Mouse (Mus musculus): ENCODE results near the gene Crybb3. TPM values are rescaled to one million over a fixed set of nuclear protein-coding genes. Genes with fewer than 3 reads are reported as not detected.

Crybb3 gene
- total and polyA plus RNA-seq, 3 experiments, result not detected

DNA sequence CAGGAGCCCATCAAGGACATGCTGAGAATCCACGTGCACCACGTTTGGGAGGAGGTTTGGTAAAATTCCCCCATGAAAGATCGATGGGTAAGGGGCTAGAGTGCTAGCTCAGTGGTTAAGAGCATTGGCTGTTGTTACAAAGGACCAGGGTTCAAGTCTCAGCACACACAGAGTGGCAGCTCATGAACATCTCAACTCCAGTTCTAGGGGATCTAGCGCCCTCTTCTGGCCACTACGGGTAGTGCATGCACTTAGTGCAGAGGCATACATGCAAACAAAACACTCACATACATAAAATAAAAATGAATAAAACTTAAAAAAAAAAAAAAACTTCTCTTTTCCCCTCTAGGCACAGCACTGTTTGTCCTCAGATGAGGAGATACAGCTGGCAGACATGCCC is 2.7 kb downstream of the Crybb3 start:
- peaks cover 51% of the 10 kb centered on the region for H3K27me3 ChIP-seq (replicated peaks)
- peak; percentile 15 for DNase-seq (ENCODE audit: extremely low read depth)
- dilution Hi-C loops (cut with MboI; ENCODE audit: extremely low pct_ligation_motif_present, extremely low pct_unique_long_range_greater_than_20kb, low sequenced_read_pairs), result loop anchor here (25.0 kb wide), 1 partner anchor 109 kb away; no protein-coding TSS in a partner anchor

GRCm38 (mm10) chr5:113070017-113070416 is 11.4 kb downstream of the Crybb3 start, which contains the start of gene Crybb2:
TSS of gene Crybb2 (minus strand) at chr5:113070117.
- Histone ChIP-seq H3K4me1 (ENCODE audit: control insufficient read depth in 1 of 2, insufficient read depth in 2 of 2) (no peaks in the 10 kb centered on the region), H3K9me3 (replicated peaks; ENCODE audit: low read length) (no peaks in the 10 kb centered on the region), H3K27ac (ENCODE audit: insufficient read depth, low read depth) (no peak within 1 kb of the TSS), H3K4me2 (ENCODE audit: insufficient read depth, low read depth, poor library complexity, severe bottlenecking) (no peak within 1 kb of the TSS), H3K27me3 (replicated peaks) (peaks cover 58% of the 10 kb centered on the region), H3K79me2 (replicated peaks; ENCODE audit: control insufficient read depth, extremely low read depth, insufficient read depth, poor library complexity, severe bottlenecking) (no peaks in the 10 kb centered on the region), H3K9ac (ENCODE audit: insufficient read depth, low read depth) (no peak within 1 kb of the TSS), H3K4me3 (replicated peaks in 1 of 3; ENCODE audit: low read depth in 2 of 3, low read length in 2 of 3, poor library complexity in 1 of 3) (no peak within 1 kb of the TSS), H3K36me3 (replicated peaks in 1 of 2; ENCODE audit: control insufficient read depth in 1 of 2, insufficient read depth in 1 of 2, low read length in 1 of 2) (no peaks in the 10 kb centered on the region)
- TF ChIP-seq IRF4 (IDR thresholded peaks at IDR 0.05; ENCODE audit: low read depth, low read length), result no peak
- TF ChIP-seq BHLHE40 (IDR thresholded peaks at IDR 0.05; ENCODE audit: low read depth, low read length), result no peak
- no peak for TF ChIP-seq NRF1 (IDR thresholded peaks at IDR 0.05; ENCODE audit: low read depth, low read length)
- no peak for TF ChIP-seq ETS1 (conservative IDR thresholded peaks at IDR 0.05; ENCODE audit: low read depth, low read length)
- no peak for TF ChIP-seq CHD1 (IDR thresholded peaks at IDR 0.05; ENCODE audit: low read depth, low read length)
- no peak for TF ChIP-seq KAT2A (IDR thresholded peaks at IDR 0.05; ENCODE audit: insufficient replicate concordance, low read length)
- no peak for TF ChIP-seq CTCF (conservative IDR thresholded peaks at IDR 0.05 in 1 of 2, IDR thresholded peaks at IDR 0.05 in 1 of 2; ENCODE audit: low read depth in 2 of 2, low read length in 2 of 2)
- no peak for TF ChIP-seq USF2 (conservative IDR thresholded peaks at IDR 0.05; ENCODE audit: low read depth, low read length)
- no peak for TF ChIP-seq MAX (IDR thresholded peaks at IDR 0.05; ENCODE audit: low read length)
- no peak for TF ChIP-seq ZKSCAN1 (IDR thresholded peaks at IDR 0.05; ENCODE audit: borderline replicate concordance, low read depth, low read length)
- no peak for TF ChIP-seq SIN3A (IDR thresholded peaks at IDR 0.05; ENCODE audit: low read length)
- no peak for TF ChIP-seq TBP (conservative IDR thresholded peaks at IDR 0.05; ENCODE audit: low read depth, low read length)
- no peak for TF ChIP-seq MYC (IDR thresholded peaks at IDR 0.05; ENCODE audit: low read depth, low read length)
- TF ChIP-seq TCF12 (IDR thresholded peaks at IDR 0.05; ENCODE audit: low read depth, low read length), result no peak
- TF ChIP-seq GABPA (IDR thresholded peaks at IDR 0.05; ENCODE audit: insufficient replicate concordance, low read depth, low read length), result no peak
- TF ChIP-seq EP300 (IDR thresholded peaks at IDR 0.05; ENCODE audit: low read length), result no peak
- TF ChIP-seq MAZ (IDR thresholded peaks at IDR 0.05; ENCODE audit: low read depth, low read length), result no peak
- no peak for TF ChIP-seq ZNF384 (IDR thresholded peaks at IDR 0.05; ENCODE audit: low read depth, low read length)
- TF ChIP-seq ZC3H11A (IDR thresholded peaks at IDR 0.05; ENCODE audit: low read depth, low read length), result no peak
- in situ Hi-C loops (cut with MboI; ENCODE audit: low pct_ligation_motif_present, low pct_unique_long_range_greater_than_20kb, low sequenced_read_pairs) (no loop called here), dilution Hi-C loops (cut with MboI; ENCODE audit: extremely low pct_ligation_motif_present, extremely low pct_unique_long_range_greater_than_20kb, low sequenced_read_pairs) (no loop called here)
- no peak for DNase-seq (ENCODE audit: extremely low read depth)

More for the DNA sequence above, 2.7 kb downstream of the Crybb3 start:
- no peak for TF ChIP-seq IRF4 (IDR thresholded peaks at IDR 0.05; ENCODE audit: low read depth, low read length)
- TF ChIP-seq TCF12 (IDR thresholded peaks at IDR 0.05; ENCODE audit: low read depth, low read length), result no peak
- peak; percentile 29 to 78 for TF ChIP-seq CTCF (conservative IDR thresholded peaks at IDR 0.05 in 1 of 2, IDR thresholded peaks at IDR 0.05 in 1 of 2; ENCODE audit: low read depth in 2 of 2, low read length in 2 of 2)
- Histone ChIP-seq H3K27ac (ENCODE audit: insufficient read depth, low read depth) (no peak overlapping the region), H3K9me3 (replicated peaks; ENCODE audit: low read length) (peaks cover 6% of the 10 kb centered on the region), H3K36me3 (replicated peaks in 1 of 2; ENCODE audit: control insufficient read depth in 1 of 2, insufficient read depth in 1 of 2, low read length in 1 of 2) (no peaks in the 10 kb centered on the region), H3K4me2 (ENCODE audit: insufficient read depth, low read depth, poor library complexity, severe bottlenecking) (no peak overlapping the region), H3K4me3 (replicated peaks in 1 of 3; ENCODE audit: low read depth in 2 of 3, low read length in 2 of 3, poor library complexity in 1 of 3) (no peak overlapping the region), H3K9ac (ENCODE audit: insufficient read depth, low read depth) (no peak overlapping the region), H3K4me1 (ENCODE audit: control insufficient read depth in 1 of 2, insufficient read depth in 2 of 2) (peaks cover 0 to 3% of the 10 kb centered on the region in 2 experiments; a peak in 1 of 4 replicates), H3K79me2 (replicated peaks; ENCODE audit: control insufficient read depth, extremely low read depth, insufficient read depth, poor library complexity, severe bottlenecking) (no peaks in the 10 kb centered on the region)
- in situ Hi-C loops (cut with MboI; ENCODE audit: low pct_ligation_motif_present, low pct_unique_long_range_greater_than_20kb, low sequenced_read_pairs), result no loop called here
